In genomic region chr17:78882401-78883112, GRCm38 (mm10) we compare ENCODE assay signal across 7 mouse cellular contexts. TPM values are rescaled to one million over a fixed set of nuclear protein-coding genes. Genes with fewer than 3 reads are reported as not detected.
DNase-seq lines count a peak whose midpoint lies in the region; ATAC-seq and TF ChIP-seq lines count a peak whose summit lies in the region.

Eif2ak2 (minus strand) TSS chr17:78882573.

- H3K4me3 ChIP-seq in embryonic facial prominence, embryonic 11.5 days (ENCODE audit: low read depth, low read length) = peak within 1 kb of the TSS; percentile 44
- H3K4me3 ChIP-seq in intestine, postnatal 0 days (ENCODE audit: low read depth, low read length) = peak within 1 kb of the TSS; percentile 81
- H3K4me3 ChIP-seq in midbrain, embryonic 11.5 days (ENCODE audit: low read depth, low read length) = peak within 1 kb of the TSS; percentile 43

- H3K36me3 ChIP-seq in embryonic facial prominence, embryonic 11.5 days (replicated peaks; ENCODE audit: control insufficient read depth, insufficient read depth, low read depth, low read length) = no peaks in the 10 kb centered on the region
- H3K36me3 ChIP-seq in intestine, postnatal 0 days (ENCODE audit: control insufficient read depth, insufficient read depth) = peaks cover 20% of the 10 kb centered on the region
- H3K36me3 ChIP-seq in midbrain, embryonic 11.5 days (ENCODE audit: control insufficient read depth, insufficient read depth, low read length) = no peaks in the 10 kb centered on the region

- peak; percentile 96 for ATAC-seq in embryonic facial prominence, embryonic 11.5 days (replicated peaks; ENCODE audit: insufficient number of reproducible peaks, low FRiP score, low TSS enrichment, low read depth)
- ATAC-seq in granulocyte monocyte progenitor cell, adult 5-6 weeks (replicated peaks; ENCODE audit: poor library complexity, severe bottlenecking) = peak; percentile 97
- ATAC-seq in intestine, postnatal 0 days = peak; percentile 99
- ATAC-seq in midbrain, embryonic 11.5 days (ENCODE audit: low FRiP score) = peak; percentile 94

- H3K9me3 ChIP-seq in embryonic facial prominence, embryonic 11.5 days (replicated peaks; ENCODE audit: control insufficient read depth, low read length) = no peaks in the 10 kb centered on the region
- no peaks in the 10 kb centered on the region for H3K9me3 ChIP-seq in intestine, postnatal 0 days (ENCODE audit: control insufficient read depth)
- H3K9me3 ChIP-seq in midbrain, embryonic 11.5 days (ENCODE audit: control insufficient read depth, low read length) = no peaks in the 10 kb centered on the region; the same call in 1 of the 2 replicates

- no peaks in the 10 kb centered on the region for H3K27me3 ChIP-seq in embryonic facial prominence, embryonic 11.5 days (ENCODE audit: control insufficient read depth, insufficient read depth, low read length)
- H3K27me3 ChIP-seq in intestine, postnatal 0 days (replicated peaks; ENCODE audit: control insufficient read depth, insufficient read depth, low read length) = no peaks in the 10 kb centered on the region
- H3K27me3 ChIP-seq in midbrain, embryonic 11.5 days (ENCODE audit: control insufficient read depth, insufficient read depth, low read length) = no peaks in the 10 kb centered on the region

- peak within 1 kb of the TSS; percentile 64 for H3K4me2 ChIP-seq in embryonic facial prominence, embryonic 11.5 days (ENCODE audit: low read depth, low read length)
- H3K4me2 ChIP-seq in intestine, postnatal 0 days (replicated peaks; ENCODE audit: low read depth) = peak within 1 kb of the TSS; percentile 60
- H3K4me2 ChIP-seq in midbrain, embryonic 11.5 days = peak within 1 kb of the TSS; percentile 71

- H3K27ac ChIP-seq in embryonic facial prominence, embryonic 11.5 days (replicated peaks; ENCODE audit: low read depth, low read length) = no peak within 1 kb of the TSS
- H3K27ac ChIP-seq in intestine, postnatal 0 days (ENCODE audit: low read depth, low read length) = peak within 1 kb of the TSS; percentile 92
- no peak within 1 kb of the TSS for H3K27ac ChIP-seq in midbrain, embryonic 11.5 days (ENCODE audit: low read depth, low read length)

- H3K4me1 ChIP-seq in embryonic facial prominence, embryonic 11.5 days (ENCODE audit: control insufficient read depth, insufficient read depth, low read length) = no peaks in the 10 kb centered on the region
- peaks cover 4% of the 10 kb centered on the region; the same call in 1 of the 2 replicates for H3K4me1 ChIP-seq in intestine, postnatal 0 days (replicated peaks; ENCODE audit: control insufficient read depth, insufficient read depth, low read length)
- H3K4me1 ChIP-seq in midbrain, embryonic 11.5 days (ENCODE audit: control insufficient read depth, insufficient read depth, low read length) = no peaks in the 10 kb centered on the region

- 0 out of 2 replicates have a peak, but pooled peaks have one; percentile 15 for TF ChIP-seq CTCF in intestine, postnatal 0 days (IDR thresholded peaks at IDR 0.05; ENCODE audit: low read depth)

- WGBS in embryonic facial prominence, embryonic 11.5 days = 3% methylated on average over 28 of the region's 28 CpGs
- WGBS in intestine, postnatal 0 days = 1% methylated on average over 28 of the region's 28 CpGs
- 3% methylated on average over 28 of the region's 28 CpGs for WGBS in midbrain, embryonic 11.5 days

- intact Hi-C loops in left cerebral cortex, postnatal 4 days (cut with DNase I) = no loop called here

- peak; percentile 96 for DNase-seq in adrenal gland, postnatal 14 days
- peak; percentile 86 for DNase-seq in embryonic facial prominence, embryonic 11.5 days (ENCODE audit: low spot score)
- DNase-seq in left cerebral cortex, postnatal 4 days = peak; percentile 70
- peak; percentile 95 for DNase-seq in midbrain, embryonic 11.5 days (ENCODE audit: low spot score, missing footprints)
- peak; percentile 76 for DNase-seq in spleen, adult 12 weeks (ENCODE audit: low spot score)

- H3K9ac ChIP-seq in embryonic facial prominence, embryonic 11.5 days (replicated peaks; ENCODE audit: low read length) = peak within 1 kb of the TSS; percentile 79
- H3K9ac ChIP-seq in intestine, postnatal 0 days (ENCODE audit: low read depth, low read length) = peak within 1 kb of the TSS; percentile 83
- peak within 1 kb of the TSS; percentile 68 for H3K9ac ChIP-seq in midbrain, embryonic 11.5 days (ENCODE audit: low read length)

RNA-seq across cellular contexts. Expression of gene Eif2ak2, which starts in this region (rescaled TPM):
- 20.6 and 23.3 TPM in 2 replicates for total RNA-seq in adrenal gland, postnatal 14 days (2021)
- 6.4 and 7.1 TPM in 2 replicates for polyA plus RNA-seq in embryonic facial prominence, embryonic 11.5 days (2014; fragmentation: Nextera tagmentation; extraction: Ambion mirVana)
- total RNA-seq in granulocyte monocyte progenitor cell, adult 5-6 weeks (2014; fragmentation: Nextera tagmentation) = 22.9 and 31.6 TPM in 2 replicates
- total RNA-seq in granulocyte monocyte progenitor cell, adult 5-6 weeks (2017) = 33.2 and 44.3 TPM in 2 replicates
- 23.4 and 25.1 TPM in 2 replicates for polyA plus RNA-seq in intestine, postnatal 0 days (2015; fragmentation: Nextera tagmentation; extraction: Ambion mirVana)
- total RNA-seq in left cerebral cortex, postnatal 4 days (2021) = 1 to 10 TPM; 5.1 to 5.9 TPM
- 4.0 and 4.4 TPM in 2 replicates for polyA plus RNA-seq in midbrain, embryonic 11.5 days (2014; fragmentation: Nextera tagmentation; extraction: Ambion mirVana)
